Mouse (Mus musculus) mouse trophoblast stem cell (cell line): ENCODE measurements around the gene Slitrk1.

Experiments used
- in situ Hi-C, 2 experiments: fragments of 300-500 bp; cut with MseI, MboI; formaldehyde crosslinking; loops; 2 replicates in 1 of 2; 3 replicates in 1 of 2; pipeline ENCODE4 v1.15.1; 2025

Slitrk1 gene

DNA sequence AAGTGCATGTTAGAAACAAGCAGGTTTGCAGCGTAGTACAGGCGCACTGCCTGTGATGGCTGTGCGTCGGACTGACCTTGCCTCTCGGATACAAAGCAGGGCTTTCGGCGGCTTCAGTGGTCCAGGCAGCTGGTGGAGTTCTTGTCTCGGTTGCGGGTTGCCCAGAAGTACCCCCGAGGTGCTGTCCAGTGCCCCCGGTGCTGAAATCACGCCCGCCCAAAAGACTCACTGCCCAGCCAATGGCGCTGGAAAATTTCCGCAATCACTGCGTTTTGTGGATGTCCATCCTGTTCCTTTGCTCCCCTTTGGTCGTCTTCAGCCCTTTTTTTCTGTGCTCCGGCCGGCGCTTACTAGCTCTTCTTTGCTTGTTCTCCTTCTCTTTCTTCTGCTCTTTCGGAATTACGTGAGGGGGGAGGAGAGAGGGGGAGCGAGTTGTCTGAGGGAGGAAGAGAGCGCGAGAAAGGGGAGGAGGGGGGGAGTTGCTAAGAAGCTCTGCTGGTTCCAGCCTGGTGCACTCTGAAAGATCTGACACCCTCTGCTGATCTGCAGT lies at the start of gene Slitrk1:
Gene Slitrk1, minus strand, starts transcription at position 445 of the 550 bp plus-strand sequence.
- in situ Hi-C loops, result no loop called here

DNA sequence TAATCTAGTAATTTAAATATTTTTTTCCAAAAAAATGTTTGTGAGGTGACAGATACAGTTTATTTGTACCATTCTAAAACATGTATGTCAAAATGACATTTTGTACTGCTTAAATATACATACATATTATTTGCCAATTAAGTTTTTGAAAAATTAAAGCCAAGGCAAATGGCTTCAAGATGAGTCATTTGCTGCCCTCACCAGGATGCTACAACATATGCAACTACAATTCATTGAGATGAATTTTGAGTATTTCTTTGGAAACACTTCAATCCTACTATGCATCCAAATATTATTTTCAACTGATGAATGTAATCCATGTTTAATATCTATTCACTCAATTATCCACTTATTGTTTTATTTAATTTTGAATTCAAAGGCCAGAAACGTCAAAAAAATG lies 21.8 kb upstream of the Slitrk1 start:
- in situ Hi-C loops, result no loop called here

DNA sequence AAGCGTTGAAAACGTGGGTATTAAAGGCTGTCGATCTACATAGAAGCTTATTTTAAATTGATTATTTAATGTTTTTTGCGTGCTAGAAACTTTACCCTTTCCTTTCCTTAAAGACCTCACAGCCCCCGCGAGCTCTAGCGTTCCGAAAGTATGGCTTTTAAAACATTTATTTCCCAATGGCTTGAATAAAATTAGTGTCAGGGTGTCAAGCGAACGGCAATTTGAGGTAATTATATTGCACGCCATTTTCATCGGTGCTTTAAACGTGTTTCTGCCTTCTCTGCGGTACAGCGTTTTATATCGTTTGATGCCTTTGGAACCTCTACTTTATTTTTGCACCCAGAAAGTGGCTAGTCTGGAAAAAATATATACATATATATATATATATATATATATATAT lies 378 bp upstream of the Slitrk1 start:
- in situ Hi-C loops, result no loop called here

DNA sequence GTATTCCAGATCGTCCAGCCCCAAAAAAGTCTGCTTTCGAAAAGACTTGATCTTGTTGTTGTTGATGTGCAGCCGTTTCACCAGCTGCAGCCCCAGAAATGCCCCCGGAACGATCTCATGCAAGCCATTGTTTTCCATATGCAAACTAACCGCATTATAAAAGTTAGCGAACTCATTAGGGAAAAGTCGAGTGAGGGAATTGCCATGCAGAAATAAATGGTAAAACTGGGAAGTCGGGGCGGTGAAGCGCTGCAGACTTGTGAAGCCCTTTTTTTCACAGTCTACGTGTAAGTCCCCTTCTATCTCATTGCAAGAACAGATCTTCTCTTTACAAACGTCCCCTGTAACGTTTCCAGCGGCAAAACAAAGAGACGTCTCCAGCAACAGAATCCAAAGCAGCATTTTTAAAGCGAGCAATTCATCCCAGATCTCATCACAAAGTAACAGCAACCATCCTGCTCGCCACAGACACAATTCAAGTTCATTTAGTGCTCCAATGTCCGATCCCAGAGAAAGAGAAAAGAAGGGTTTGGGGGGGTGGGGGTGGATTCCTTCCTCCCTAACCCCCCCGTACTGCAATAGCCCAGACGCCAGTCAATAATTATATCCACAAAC lies 975 bp downstream of the Slitrk1 start:
- in situ Hi-C loops, result no loop called here

DNA sequence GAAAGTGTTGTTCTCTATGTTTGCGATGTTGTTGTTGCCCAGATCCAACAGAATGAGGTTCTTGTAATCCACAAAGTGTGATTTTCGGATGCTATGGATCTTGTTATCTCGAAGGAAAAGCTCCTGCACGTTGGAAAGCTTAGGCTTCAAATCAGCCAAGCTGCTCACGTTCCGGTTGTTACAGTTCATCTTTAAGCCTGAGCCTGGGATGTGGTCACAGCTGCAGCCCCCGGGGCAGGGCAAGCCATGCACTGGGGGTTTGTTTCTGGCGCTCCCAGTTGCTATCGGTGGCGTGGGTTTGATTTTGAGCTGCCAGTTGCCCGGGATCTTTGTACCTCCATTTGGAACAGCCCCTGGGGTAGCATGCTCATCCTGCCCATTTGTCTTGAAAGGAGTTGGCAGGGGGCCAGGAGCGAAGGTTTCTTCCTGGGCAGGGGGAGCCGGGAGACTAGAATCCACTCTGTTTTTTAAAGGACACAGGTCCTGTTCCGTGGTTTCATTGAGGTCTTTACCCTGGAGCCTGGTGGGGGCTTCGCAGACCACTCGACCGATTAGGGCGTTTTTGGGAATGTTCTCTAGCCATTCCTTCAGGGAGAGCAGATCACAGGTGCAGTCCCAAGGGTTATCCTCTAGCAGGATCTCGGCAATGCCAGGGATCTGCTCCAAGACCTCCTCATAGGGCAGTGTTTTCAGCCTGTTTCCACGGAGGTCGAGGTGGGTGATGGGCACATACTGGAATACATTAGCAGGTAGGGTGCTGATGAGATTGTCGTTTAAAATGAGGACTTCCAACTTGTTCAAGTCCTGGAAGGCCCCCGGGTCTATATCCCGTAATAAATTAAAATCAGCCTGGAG lies 1.7 kb downstream of the Slitrk1 start:
- in situ Hi-C loops, result no loop called here

DNA sequence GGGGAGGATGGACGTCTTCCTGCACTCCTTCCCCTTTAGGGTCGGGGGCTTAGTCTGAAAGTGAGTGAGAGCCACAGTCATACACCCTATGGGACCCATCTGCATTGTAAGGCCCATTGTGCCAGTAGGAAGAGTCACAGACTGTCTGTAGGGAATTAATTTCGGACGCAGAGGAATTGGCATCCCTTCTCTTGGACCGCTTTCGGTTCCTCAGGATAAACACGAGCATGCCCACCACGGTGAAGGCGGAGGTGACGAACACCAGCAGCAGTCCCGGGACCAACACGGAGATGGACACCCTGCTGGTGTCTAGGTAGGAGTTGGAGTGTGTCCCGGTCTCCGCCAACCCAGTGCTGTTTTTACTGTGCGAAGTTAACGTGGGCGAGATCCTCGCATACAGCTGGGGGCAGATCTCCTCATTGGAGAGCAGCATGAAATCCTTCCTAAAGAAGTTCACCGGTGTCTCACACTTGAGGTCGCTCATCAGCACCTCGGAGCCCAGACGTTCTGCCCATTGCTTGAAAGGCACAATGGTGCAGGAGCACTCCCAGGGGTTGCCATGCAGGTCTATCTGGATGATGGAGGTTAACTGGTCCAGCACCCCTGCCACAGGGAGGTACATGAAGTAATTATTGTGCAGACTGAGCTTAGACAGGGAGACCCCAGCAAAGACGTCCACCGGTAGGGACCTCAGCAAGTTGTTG lies 2.7 kb downstream of the Slitrk1 start:
- in situ Hi-C loops, result no loop called here

DNA sequence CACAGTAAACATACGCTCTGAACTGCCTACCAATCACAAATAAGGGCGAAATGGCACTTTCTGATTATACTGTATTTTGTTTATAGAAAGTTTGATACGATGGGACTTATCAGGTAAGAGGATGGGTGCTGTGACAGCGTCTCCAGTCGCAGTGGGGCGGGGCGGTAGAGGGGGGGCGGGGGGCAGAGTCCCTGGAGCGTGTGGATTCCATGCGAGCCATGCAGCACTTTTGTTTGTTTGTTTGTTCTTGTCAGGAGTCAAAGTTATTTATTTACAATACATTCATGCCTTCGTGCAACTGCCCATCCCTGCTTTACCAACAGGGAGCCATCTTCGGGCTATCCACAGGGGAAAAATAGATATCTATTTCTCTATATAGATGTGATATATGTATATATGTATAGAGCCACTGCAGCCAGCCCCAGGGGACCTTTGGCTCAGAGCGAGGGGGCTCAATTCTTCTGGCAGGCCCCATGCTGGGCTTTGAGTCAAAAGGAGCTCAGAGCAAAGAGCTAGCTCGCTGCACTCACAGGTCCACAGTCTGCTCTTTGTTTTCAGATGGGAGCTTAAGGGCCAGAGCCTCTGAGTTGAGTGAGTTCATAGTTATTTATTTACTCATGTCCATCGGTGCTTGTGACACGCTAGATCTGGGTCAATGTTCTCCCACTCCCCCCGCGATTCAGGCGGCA lies 3.4 kb downstream of the Slitrk1 start:
- in situ Hi-C loops, result no loop called here

DNA sequence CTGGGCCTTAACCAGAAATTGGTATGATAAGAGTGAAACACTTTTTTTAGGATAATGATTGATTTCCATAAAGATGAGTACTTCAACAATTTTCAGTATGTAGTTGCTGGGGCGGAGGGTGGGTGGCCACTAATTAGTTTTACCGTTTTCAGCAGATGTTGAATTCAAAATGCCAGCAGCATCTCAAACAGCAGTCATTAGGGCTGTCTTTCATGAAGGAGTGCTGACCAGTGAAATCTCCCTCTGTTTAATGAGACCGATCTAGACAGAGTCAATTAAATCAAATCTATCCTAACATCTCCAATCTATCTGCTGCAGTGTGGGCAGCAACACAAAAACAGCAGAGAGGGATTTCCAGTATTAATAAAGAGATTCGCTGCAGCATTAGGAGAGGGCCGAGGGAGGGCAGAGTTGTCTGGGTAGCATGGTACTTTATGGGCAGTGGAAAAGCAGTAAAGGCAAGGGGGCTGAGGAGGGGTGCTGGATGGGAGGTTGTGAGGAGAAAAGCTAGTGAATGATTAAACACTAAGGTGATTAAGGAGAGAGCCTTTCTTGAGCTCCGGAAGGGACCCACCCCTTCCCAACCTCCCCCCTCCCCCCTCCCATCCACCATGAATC lies 4.5 kb downstream of the Slitrk1 start:
- in situ Hi-C loops, result no loop called here

DNA sequence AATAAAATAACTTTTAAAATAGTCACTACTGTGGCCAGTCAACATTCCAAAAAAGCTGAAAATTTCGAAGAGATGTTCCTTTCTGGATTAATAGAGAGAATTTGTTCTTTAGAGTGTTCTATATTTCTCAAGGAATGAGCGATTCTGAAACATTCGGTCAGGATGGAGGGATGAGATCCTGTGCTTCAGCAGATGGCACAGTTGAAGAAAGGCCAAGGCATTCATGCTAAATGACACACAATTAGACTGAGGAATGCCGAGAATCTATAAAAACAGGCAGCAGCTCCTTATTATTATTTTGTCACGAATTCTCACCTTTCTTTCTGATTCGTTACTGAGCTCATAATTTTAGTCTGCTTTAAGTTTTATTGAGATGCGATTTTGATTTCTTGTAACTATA lies 15.4 kb downstream of the Slitrk1 start:
- in situ Hi-C loops, result no loop called here

DNA sequence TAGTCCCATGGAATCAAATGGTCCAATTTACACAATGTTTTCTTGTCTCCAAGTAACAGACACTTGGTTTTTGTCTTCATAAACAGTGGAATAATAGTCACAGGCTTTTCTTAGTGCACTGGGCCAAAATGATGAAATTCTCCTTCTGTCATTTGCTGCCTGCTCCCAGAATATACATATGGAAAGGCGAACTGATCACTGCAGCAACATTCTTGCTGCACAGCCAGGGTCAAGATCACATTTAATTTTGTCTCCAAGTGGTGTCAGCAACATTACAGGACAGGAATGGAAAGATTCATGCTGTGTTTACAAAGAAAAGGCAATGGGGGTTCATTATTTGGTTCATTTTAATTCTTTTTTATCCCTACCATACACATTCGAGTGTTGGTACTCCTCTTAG lies 18.5 kb downstream of the Slitrk1 start:
- in situ Hi-C loops, result no loop called here

DNA sequence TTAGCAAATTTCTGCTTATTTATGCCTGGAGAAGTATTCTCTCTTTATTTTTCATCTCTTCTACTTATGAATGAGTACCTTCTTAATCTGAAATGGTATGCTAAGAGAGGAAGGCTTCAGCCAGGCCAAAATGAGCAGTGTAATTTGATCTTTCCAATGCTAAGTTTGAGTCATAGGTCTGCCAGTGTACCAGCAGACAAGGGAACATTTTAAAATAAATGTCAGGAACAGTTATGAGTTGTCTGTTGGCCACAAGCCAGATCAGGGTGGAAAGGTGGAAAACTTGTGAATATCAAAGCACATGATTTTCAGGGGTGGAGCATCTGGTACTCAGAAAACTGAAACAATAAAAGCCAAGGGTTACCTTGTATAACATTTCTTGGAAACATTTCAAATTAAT lies 46.1 kb downstream of the Slitrk1 start:
- in situ Hi-C loops, result no loop called here

DNA sequence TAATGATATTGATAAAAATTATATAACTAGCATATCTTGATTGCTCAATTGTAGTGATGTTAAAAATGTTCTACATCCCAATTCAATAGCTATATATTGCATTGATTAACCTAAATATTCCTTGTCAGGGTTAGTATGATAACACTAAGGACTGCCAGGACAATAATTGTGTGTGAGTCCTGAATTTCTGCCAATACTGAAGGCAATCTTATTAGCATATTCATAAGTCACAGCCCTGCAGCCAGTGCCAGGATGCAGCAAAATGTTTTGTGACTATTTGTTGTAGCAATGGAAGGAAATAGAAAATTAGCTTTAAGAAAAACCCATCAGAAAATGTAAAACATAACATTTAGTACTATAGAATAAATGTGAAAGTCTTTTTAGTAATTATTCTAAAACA lies 49.3 kb downstream of the Slitrk1 start:
- in situ Hi-C loops, result no loop called here

DNA sequence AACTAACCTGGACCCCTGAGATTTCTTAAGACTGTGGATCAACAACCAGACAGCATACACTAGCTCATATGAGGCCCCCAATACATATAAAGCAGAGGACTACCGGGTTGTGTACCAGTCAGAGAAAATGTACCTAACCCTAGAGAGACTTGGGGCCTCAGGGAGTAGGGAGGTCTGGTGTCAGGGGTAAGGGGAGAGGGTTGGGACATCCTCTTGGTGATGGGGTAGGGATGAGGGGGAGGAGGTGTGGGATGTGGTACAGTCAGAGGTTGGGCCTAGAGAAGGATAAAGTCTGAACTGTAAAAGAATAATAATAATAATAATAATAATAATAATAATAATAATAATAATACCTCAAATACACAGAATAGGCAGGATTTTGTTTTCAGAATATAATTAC lies 54.6 kb downstream of the Slitrk1 start:
- in situ Hi-C loops, result no loop called here
